Mouse (Mus musculus) cortical plate, adult 2 months (tissue): ENCODE measurements around the gene Tcea2. TPM values are rescaled to one million over a fixed set of nuclear protein-coding genes. Genes with fewer than 3 reads are reported as not detected.

Source experiments
- H3K27ac ChIP-seq: fragments of 200-500 bp; 2 replicates; pipeline ENCODE4 v1.5.1; 2012; ENCODE audit warnings: low read length, control low read depth, inconsistent platforms; ENCODE audit not compliant: insufficient read depth
- H3K4me1 ChIP-seq: fragments of 200-500 bp; 2 replicates; pipeline ENCODE4 v1.6.1; 2011; ENCODE audit warnings: low read length; ENCODE audit not compliant: control insufficient read depth, insufficient read depth
- H3K4me3 ChIP-seq: fragments of 200-500 bp; 2 replicates; pipeline ENCODE4 v1.5.1; 2011; ENCODE audit warnings: mild to moderate bottlenecking, low read length, control low read depth; ENCODE audit not compliant: insufficient read depth
- CTCF ChIP-seq: fragments of 200-500 bp; IDR thresholded peaks from 2 replicates; pipeline ENCODE4 v1.5.1; 2011; ENCODE audit warnings: mild to moderate bottlenecking, control low read depth, low read length; ENCODE audit not compliant: insufficient read depth; ENCODE audit errors: extremely low read depth
- POLR2A ChIP-seq: fragments of 200-500 bp; IDR thresholded peaks from 2 replicates; pipeline ENCODE4 v1.6.1; 2011; ENCODE audit warnings: mild to moderate bottlenecking, low read length, control low read depth; ENCODE audit not compliant: insufficient read depth; ENCODE audit errors: extremely low read depth
- polyA plus RNA-seq: library from polyadenylated mRNA; depleted of rRNA; stranded (reverse); fragments of >200 nt; gene quantifications from 2 replicates; pipeline ENCODE4 v1.2.3, GENCODE M21; 2012

Gene Tcea2
- polyA plus RNA-seq, 1 experiment = 195 TPM

DNA sequence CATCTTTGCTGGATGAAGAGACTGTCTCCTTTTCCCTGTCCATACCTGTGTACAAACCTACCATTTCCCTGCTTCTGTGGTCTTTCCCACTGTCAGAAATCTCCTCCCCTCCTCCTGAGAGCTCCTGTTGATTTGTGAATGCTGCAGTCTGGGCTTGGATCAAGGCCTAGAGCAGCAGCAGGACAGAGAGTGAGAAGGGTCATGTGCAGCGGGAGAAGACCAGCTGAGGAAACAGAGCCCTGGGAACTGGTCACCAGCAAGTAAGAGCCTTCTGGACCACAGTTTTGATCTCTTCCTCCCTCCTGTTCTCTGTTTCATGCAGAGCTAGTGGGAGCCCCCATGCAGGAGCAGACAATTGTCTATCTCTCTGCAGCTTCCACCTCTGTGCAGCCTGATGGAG lies 15.7 kb downstream of the Tcea2 start:
- TF ChIP-seq CTCF (no peak), POLR2A (no peak)
- H3K4me1 ChIP-seq = no peaks in the 10 kb centered on the region; the same call in 1 of the 2 replicates
- H3K4me3 ChIP-seq = no peak overlapping the region
- no peak overlapping the region for H3K27ac ChIP-seq

DNA sequence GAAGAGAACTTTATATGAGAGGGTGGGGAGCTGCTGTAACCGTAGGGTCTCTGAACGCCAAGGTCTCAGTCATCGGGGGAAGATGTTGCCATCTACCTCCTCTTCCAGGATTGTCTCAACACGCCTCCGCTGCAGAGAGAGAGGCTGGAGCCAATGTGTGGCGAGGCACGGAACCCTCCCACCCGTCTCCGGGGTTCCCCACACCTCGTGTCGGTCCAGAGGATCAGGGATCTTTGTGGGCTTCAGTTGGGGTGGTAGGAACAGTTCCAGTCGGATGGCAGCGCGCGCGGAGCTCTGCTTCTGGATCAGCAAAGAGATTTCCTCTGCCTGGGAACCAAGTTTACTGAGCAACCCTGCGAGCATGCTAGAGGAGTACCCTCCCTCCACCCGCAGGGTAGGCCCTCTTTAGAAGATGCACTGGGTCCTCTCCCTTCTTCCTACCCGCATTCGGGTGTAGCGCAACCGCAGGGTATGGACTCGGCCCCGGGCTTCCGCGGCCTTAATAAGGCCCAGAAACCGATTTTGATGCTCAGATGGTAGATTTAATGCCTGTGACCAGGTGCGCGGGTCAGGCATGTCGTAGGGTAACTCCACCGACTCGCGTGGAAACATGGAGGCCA lies 16.8 kb downstream of the Tcea2 start:
- Histone ChIP-seq H3K27ac (no peak overlapping the region), H3K4me1 (no peaks in the 10 kb centered on the region; the same call in 1 of the 2 replicates), H3K4me3 (no peak overlapping the region)
- no peak for TF ChIP-seq CTCF
- no peak for TF ChIP-seq POLR2A

DNA sequence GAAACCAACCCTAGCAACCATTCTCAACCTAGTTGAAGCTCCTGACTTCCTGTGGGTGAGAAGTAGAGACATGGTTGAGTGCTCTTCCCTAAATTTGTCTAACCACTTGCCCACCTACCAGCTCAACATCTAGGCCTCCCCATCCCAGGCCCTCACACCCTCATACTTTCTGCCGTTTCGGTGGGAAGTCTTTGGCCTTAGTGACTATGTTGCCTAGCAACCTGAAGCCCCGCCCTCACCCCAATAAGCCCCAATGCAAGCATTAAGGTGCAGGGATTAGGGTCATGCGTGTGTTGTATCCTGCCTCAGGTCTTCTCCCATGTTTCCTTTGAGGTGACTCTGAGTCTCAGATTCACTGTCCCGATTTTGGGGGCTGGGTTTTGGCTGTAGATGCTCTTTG lies 18.1 kb downstream of the Tcea2 start, which contains the start of gene Lkaaear1:
Lkaaear1 (minus strand) TSS at position 202 of the 400 bp plus-strand sequence.
- H3K4me1 ChIP-seq = no peaks in the 10 kb centered on the region
- H3K27ac ChIP-seq = no peak within 1 kb of the TSS
- no peak within 1 kb of the TSS for H3K4me3 ChIP-seq
- no peak for TF ChIP-seq POLR2A
- no peak for TF ChIP-seq CTCF

DNA sequence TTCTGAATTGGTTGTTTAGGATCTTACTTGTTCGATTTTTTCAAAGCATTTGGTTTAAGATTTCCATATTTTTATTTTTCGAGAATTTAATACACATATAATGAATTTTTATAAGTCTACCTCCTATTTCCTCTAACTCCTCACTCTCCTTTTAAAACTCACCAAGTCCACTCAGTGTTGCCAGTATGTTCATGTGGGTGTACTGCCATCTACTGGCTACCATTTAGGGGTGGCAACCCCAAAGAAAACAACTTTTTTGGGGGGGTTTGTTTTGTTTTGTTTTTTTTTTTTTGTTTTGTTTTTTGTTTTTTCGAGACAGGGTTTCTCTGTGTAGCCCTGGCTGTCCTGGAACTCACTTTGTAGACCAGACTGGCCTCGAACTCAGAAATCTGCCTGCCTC lies 26.6 kb downstream of the Tcea2 start:
- Histone ChIP-seq H3K27ac (no peak overlapping the region), H3K4me1 (no peaks in the 10 kb centered on the region), H3K4me3 (no peak overlapping the region)
- TF ChIP-seq POLR2A = no peak
- peak; percentile 44; the same call in 1 of the 2 replicates for TF ChIP-seq CTCF

DNA sequence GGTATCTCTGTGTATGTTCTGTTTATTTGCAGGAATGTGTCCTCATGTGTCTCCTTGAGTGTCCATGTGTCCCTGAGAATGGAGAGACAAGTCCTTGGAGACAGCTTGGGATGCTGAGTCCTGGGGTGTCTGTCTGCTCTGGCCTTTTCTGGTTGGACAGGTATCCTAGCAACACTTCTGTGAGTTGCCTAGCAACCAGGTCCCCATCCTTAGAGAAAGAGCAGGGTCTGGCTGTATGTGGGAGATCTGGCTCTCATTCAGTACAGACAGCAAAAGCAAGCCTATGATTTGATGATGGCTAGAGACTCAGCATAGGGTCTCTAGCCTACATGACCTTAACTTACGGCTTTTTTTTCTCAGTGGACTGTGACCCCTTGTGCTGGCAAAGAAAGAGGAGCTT lies 33.6 kb downstream of the Tcea2 start:
- H3K27ac ChIP-seq = peak overlapping the region; percentile 86
- TF ChIP-seq CTCF (no peak), POLR2A (0 out of 2 replicates have a peak, but pooled peaks have one; percentile 14)
- H3K4me3 ChIP-seq = no peak overlapping the region; the same call in 1 of the 2 replicates
- peaks cover 10% of the 10 kb centered on the region; the same call in 1 of the 2 replicates for H3K4me1 ChIP-seq

- Histone ChIP-seq H3K4me3 (peak within 1 kb of the TSS; percentile 80), H3K4me1 (peaks cover 10% of the 10 kb centered on the region; the same call in 1 of the 2 replicates), H3K27ac (peak within 1 kb of the TSS; percentile 86)
- TF ChIP-seq POLR2A (peak; percentile 50; the same call in 1 of the 2 replicates), CTCF (no peak)
Measured at GRCm38 (mm10) chr2:181714903-181715326, 34.8 kb downstream of the Tcea2 start, which contains the start of gene Oprl1. TSS of gene Oprl1 (plus strand) at chr2:181715016.

DNA sequence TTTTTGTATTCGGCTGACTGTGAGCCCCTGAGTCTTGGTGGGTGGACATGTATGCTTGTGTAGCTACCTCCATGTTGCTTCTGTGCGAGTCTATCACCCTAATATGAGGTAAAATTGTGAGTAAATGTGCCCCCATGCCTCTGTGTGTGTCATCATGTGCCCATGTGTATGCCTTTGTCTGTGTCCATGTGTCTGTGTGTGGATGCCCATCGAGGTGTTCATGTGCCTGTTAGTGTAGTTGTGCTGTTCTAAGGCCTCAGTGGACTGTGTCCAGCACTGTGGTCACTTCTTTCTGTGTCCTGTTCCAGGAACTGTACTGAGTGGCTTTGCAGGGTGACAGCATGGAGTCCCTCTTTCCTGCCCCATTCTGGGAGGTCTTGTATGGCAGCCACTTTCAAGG lies 35.3 kb downstream of the Tcea2 start:
- Histone ChIP-seq H3K4me1 (peaks cover 10% of the 10 kb centered on the region; the same call in 1 of the 2 replicates), H3K4me3 (peak overlapping the region; percentile 80), H3K27ac (0 out of 2 replicates have a peak overlapping the region, but pooled peaks have one; percentile 5)
- no peak for TF ChIP-seq CTCF
- TF ChIP-seq POLR2A = no peak

DNA sequence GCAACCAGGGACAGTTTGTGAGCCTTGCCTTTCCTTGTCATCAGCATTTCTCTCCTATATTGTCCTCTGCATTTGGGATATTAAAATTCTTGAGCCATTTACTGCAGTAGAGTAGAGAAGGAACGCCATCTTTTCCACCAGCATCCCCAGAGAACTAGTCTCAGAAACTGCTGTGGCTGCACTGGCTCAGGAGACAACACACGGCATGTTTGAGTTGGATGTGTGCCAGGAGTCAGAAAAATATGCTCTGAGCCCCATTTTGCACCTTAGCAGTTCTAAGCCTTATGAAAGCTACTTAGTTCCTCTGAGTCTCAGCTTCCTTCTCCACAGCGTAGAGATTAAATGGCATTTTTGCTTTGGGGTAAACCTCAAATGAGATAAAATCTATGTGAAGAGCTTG lies 36.9 kb downstream of the Tcea2 start:
- Histone ChIP-seq H3K4me1 (peaks cover 10% of the 10 kb centered on the region; the same call in 1 of the 2 replicates), H3K4me3 (no peak overlapping the region; the same call in 1 of the 2 replicates), H3K27ac (no peak overlapping the region)
- TF ChIP-seq CTCF (no peak), POLR2A (no peak)

- TF ChIP-seq CTCF (no peak), POLR2A (no peak)
- H3K4me1 ChIP-seq = peaks cover 7% of the 10 kb centered on the region
- no peak overlapping the region for H3K27ac ChIP-seq
- no peak overlapping the region for H3K4me3 ChIP-seq
Measured at GRCm38 (mm10) chr2:181720061-181720460, 40.0 kb downstream of the Tcea2 start.

- no peak overlapping the region for H3K4me3 ChIP-seq
- peaks cover 4% of the 10 kb centered on the region for H3K4me1 ChIP-seq
- H3K27ac ChIP-seq = no peak overlapping the region
- TF ChIP-seq CTCF = no peak
- TF ChIP-seq POLR2A = no peak
Measured at GRCm38 (mm10) chr2:181721200-181721599, 41.1 kb downstream of the Tcea2 start.
